Mouse (Mus musculus) embryonic facial prominence, embryonic 12.5 days (tissue): Measurements from ENCODE around the gene Gm20721. TPM values are rescaled to one million over a fixed set of nuclear protein-coding genes. Genes with fewer than 3 reads are reported as not detected.

Source experiments
- polyA plus RNA-seq: library from polyadenylated mRNA; unstranded; fragments of >200 nt; fragmentation: Nextera tagmentation; extraction: Ambion mirVana; gene quantifications from 2 replicates; pipeline ENCODE4 v1.2.1, GENCODE M21; 2016

Gm20721 gene
- polyA plus RNA-seq, 1 experiment from 2014 or later: 19.9 TPM

Other genes starting within 250 kb of the Gm20721 start
- 51.3 and 52.4 TPM in 2 replicates for gene Npepl1, start 236.4 kb downstream of the Gm20721 start, polyA plus RNA-seq
- 1,926 and 2,042 TPM in 2 replicates for gene Gnas, start 62.4 kb downstream of the Gm20721 start, polyA plus RNA-seq
- gene Nelfcd, start 69.1 kb upstream of the Gm20721 start, polyA plus RNA-seq: 177 and 179 TPM in 2 replicates
- 115 and 116 TPM in 2 replicates for gene Ctsz, start 92.3 kb upstream of the Gm20721 start, polyA plus RNA-seq
- 4.0 and 4.4 TPM in 2 replicates for gene Tubb1, start 104.0 kb upstream of the Gm20721 start, polyA plus RNA-seq
- 828 TPM in 2 replicates for gene Atp5e, start 117.4 kb upstream of the Gm20721 start, polyA plus RNA-seq
- 101 and 105 TPM in 2 replicates for gene Prelid3b, start 126.4 kb upstream of the Gm20721 start, polyA plus RNA-seq